Mouse (Mus musculus) cerebellum, adult 2 months (tissue): ENCODE measurements around the gene Gipc1. TPM values are rescaled to one million over a fixed set of nuclear protein-coding genes. Genes with fewer than 3 reads are reported as not detected.

ENCODE experiments used
- DNase-seq, 2 experiments: peaks; one replicate each; pipeline ENCODE4 v3.0.0; 2021
- H3K27ac ChIP-seq: fragments of 200-500 bp; 2 replicates; pipeline ENCODE4 v1.5.1; 2012; ENCODE audit warnings: low read length, control low read depth, inconsistent platforms; ENCODE audit not compliant: insufficient read depth
- H3K27me3 ChIP-seq: fragments of 200-500 bp; 2 replicates; pipeline ENCODE4 v1.6.1; 2012; ENCODE audit warnings: inconsistent platforms, mild to moderate bottlenecking, low read length, moderate library complexity; ENCODE audit not compliant: control insufficient read depth, insufficient read depth
- H3K4me1 ChIP-seq: fragments of 200-500 bp; 2 replicates; pipeline ENCODE4 v1.6.1; 2011; ENCODE audit warnings: low read length; ENCODE audit not compliant: control insufficient read depth, insufficient read depth
- H3K4me3 ChIP-seq: fragments of 200-500 bp; replicated peaks from 2 replicates; pipeline ENCODE3; 2011; ENCODE audit warnings: mild to moderate bottlenecking, low read depth, low read length, control low read depth; ENCODE audit not compliant: insufficient read depth
- CTCF ChIP-seq: fragments of 200-500 bp; IDR thresholded peaks from 2 replicates; pipeline ENCODE4 v1.5.1; 2011; ENCODE audit warnings: low read depth, mild to moderate bottlenecking, control low read depth, low read length, moderate library complexity, borderline replicate concordance; ENCODE audit not compliant: insufficient read depth
- POLR2A ChIP-seq: fragments of 200-500 bp; IDR thresholded peaks from 2 replicates; pipeline ENCODE4 v1.6.1; 2011; ENCODE audit warnings: low read length, control low read depth, borderline replicate concordance; ENCODE audit not compliant: insufficient read depth
- WGBS: fragments of 180-500 bp; shearing (Covaris S2); methylation state at CpG from one replicate; pipeline ENCODE4 v1.1.7; 2018; 5-methylcytosine and 5-hydroxymethylcytosine counted together
- polyA plus RNA-seq: library from polyadenylated mRNA; depleted of rRNA; stranded (reverse); fragments of >200 nt; gene quantifications from 2 replicates; pipeline ENCODE4 v1.2.3, GENCODE M21; 2012

Gene Gipc1
- polyA plus RNA-seq, 1 experiment = 51.3 TPM

DNA sequence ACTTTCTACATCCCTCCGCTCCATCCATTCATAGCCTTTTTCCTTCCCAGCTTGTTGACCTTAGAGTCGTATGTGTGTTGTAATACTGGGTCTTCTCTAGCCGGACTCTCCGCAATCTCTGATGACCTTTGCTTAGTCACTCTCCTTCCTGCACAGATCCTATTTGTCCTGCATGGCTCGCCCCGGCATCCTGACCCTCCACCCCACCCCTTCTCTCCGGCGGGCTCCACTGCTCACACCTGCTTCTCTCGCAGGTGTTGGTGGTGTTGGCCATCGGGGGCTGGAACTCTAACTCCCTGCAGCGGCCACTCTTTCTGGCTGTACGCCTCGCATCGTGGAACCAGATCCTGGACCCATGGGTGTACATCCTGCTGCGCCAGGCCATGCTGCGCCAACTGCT, 16.5 kb downstream of the Gipc1 start:
- TF ChIP-seq CTCF = no peak
- no peak for TF ChIP-seq POLR2A
- Histone ChIP-seq H3K27ac (no peak overlapping the region), H3K4me3 (no peak overlapping the region), H3K27me3 (no peaks in the 10 kb centered on the region), H3K4me1 (no peaks in the 10 kb centered on the region; the same call in 1 of the 2 replicates)
- 84% methylated on average over 16 of the region's 16 CpGs for WGBS
- no peak for DNase-seq

DNA sequence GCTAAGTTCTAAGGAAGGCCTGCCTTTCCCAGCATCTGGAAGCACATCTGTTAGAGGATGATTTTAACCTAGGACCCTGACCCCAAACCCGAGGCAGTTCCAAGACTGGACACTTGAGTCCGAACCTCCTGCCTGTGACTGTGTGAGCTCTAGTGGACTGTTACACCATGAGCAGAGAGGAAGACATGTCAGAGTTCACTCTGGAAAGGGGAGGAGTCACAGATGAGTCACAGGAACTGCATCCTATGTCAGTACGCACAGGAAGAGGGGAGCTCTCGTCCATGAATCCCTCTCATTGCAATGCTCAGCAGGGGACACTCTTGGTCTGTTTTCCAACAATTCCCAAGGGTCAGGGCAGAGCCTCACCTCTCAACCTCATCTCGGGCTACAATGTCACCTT, 20.5 kb downstream of the Gipc1 start:
- Histone ChIP-seq H3K4me1 (no peaks in the 10 kb centered on the region; the same call in 1 of the 2 replicates), H3K27me3 (no peaks in the 10 kb centered on the region), H3K4me3 (no peak overlapping the region), H3K27ac (no peak overlapping the region)
- WGBS = 51% methylated on average over 5 of the region's 5 CpGs
- no peak for TF ChIP-seq CTCF
- TF ChIP-seq POLR2A = no peak
- DNase-seq = no peak

DNA sequence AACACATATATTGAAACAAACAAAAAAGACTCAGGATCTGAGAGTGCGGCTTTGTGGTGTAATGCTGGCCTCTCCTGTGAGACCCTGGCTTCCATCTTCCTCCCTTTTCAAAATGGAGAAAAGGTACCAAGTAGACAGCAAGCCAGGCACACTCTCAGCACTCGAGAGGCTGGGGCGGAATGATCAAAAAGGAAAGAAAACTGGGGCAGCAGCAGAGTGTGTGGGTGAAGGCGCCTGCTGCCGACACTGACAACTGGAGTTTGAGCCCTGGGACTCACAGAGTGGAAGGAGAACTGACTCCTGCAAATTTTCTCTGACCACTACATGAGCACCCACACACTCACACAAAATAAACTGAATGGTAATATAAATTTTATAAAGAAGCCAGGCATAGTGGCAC, 22.0 kb downstream of the Gipc1 start:
- WGBS = 86% methylated on average over 5 of the region's 5 CpGs
- no peak for TF ChIP-seq POLR2A
- no peak for TF ChIP-seq CTCF
- Histone ChIP-seq H3K27me3 (no peaks in the 10 kb centered on the region), H3K4me1 (no peaks in the 10 kb centered on the region), H3K4me3 (no peak overlapping the region), H3K27ac (no peak overlapping the region)
- DNase-seq = no peak

DNA sequence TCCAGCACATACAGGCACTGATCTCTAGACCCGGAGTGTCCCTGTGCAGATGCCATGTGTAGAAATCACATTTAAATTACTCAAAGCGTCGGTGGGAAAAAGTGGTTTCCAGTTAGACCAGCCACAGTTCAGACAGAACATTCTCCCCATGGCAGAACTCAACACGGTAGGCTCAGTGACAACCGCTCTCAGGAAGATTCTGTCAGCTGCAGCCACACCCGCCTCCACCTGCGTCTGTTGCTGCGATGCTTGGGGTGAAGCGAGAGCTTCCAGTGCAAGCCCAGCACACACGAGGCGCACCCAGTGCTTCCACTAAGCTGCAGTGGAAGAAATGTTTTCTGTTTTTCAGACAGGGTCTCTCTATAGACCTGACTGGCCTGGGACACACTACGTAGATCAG, 27.4 kb downstream of the Gipc1 start:
- H3K4me1 ChIP-seq = no peaks in the 10 kb centered on the region
- H3K27ac ChIP-seq = no peak overlapping the region
- WGBS = 94% methylated on average over 12 of the region's 12 CpGs
- no peak for DNase-seq
- TF ChIP-seq CTCF (no peak), POLR2A (no peak)
- no peaks in the 10 kb centered on the region for H3K27me3 ChIP-seq
- no peak overlapping the region for H3K4me3 ChIP-seq

DNA sequence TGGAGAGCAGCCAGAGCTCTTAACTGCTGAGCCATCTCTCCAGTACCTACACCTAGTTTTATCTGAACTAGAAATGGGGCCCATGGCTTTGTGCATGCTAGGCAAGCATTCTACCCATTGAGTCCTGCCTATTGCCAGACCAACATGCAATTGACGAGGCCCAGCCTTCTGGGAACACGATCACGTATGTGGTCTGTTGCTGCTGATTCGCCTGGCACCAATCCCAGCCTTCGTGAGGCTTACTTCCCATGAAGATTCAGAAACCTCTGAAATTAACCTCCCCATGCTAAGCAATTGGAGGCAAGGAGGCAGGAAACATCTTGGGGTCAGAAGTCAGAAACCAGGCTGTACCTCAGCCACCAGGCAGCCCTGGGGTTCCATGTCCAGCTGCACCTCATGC, 28.1 kb downstream of the Gipc1 start:
- Histone ChIP-seq H3K4me3 (no peak overlapping the region), H3K27ac (no peak overlapping the region), H3K4me1 (no peaks in the 10 kb centered on the region), H3K27me3 (no peaks in the 10 kb centered on the region)
- TF ChIP-seq CTCF (no peak), POLR2A (no peak)
- 62% methylated on average over 5 of the region's 5 CpGs for WGBS
- no peak for DNase-seq

GRCm38 (mm10) chr8:83681099-83681498, 28.6 kb downstream of the Gipc1 start:
- Histone ChIP-seq H3K4me1 (no peaks in the 10 kb centered on the region), H3K4me3 (no peak overlapping the region), H3K27ac (no peak overlapping the region), H3K27me3 (no peaks in the 10 kb centered on the region)
- WGBS = 45% methylated on average over 6 of the region's 6 CpGs
- TF ChIP-seq CTCF (no peak), POLR2A (no peak)
- DNase-seq = no peak

DNA sequence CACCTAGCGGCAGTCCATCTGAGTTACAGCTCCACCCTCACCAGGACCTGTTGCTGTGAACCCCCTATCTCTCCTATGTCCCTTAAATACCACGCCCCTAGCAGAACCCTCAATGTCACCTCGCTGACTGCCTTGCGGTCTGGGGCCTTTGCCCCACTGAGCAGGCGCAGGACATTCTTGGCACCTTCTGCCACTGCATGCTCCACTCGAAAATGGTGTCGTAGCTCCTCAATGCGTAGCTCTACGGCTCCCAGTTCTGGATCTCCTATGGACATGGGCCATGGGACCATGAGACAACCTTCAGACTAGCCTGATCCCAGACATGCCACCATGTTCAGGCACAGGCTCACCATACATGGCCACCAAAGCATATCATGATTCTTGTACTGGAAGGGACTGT, 32.0 kb downstream of the Gipc1 start:
- H3K4me1 ChIP-seq = no peaks in the 10 kb centered on the region
- no peak for DNase-seq
- TF ChIP-seq CTCF (no peak), POLR2A (no peak)
- no peak overlapping the region for H3K27ac ChIP-seq
- no peaks in the 10 kb centered on the region for H3K27me3 ChIP-seq
- 94% methylated on average over 9 of the region's 9 CpGs for WGBS
- H3K4me3 ChIP-seq = no peak overlapping the region

DNA sequence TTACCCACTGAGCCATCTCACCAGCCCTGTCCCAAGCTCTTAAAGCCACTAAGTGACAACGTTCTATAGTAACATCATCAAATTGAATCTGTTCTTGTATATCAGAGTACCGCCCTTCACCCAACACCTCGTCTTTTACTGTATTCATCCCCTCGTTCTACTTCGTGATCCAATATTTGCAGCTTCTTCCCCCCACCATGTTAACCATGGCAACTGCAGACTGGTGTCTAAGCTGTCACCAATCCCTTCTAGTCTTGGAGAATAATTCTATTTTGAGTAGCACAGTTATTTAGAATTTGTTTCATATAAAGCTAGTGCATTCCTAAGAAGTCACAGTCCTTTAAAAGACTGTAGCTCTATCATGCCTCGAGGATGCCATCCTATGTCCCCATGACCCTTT, 36.8 kb downstream of the Gipc1 start:
- no peak overlapping the region for H3K27ac ChIP-seq
- H3K4me3 ChIP-seq = no peak overlapping the region
- TF ChIP-seq CTCF (no peak), POLR2A (no peak)
- DNase-seq = no peak
- no peaks in the 10 kb centered on the region for H3K27me3 ChIP-seq
- H3K4me1 ChIP-seq = no peaks in the 10 kb centered on the region
- WGBS = 87% methylated on average over 6 of the region's 6 CpGs
